Mouse (Mus musculus) myocyte (in vitro differentiated cells): ENCODE data around the gene Lsm4.

ENCODE experiments used
- CEBPB ChIP-seq: IDR thresholded peaks from 2 replicates; pipeline ENCODE4 v1.6.1; 2011; ENCODE audit warnings: mild to moderate bottlenecking, moderate library complexity; ENCODE audit not compliant: poor library complexity, insufficient read depth, severe bottlenecking
- POLR2A ChIP-seq: IDR thresholded peaks from one replicate; pipeline ENCODE4 v1.6.1; 2011; ENCODE audit warnings: low read depth, mild to moderate bottlenecking, control low read depth, moderate library complexity; ENCODE audit not compliant: insufficient read length
- TCF12 ChIP-seq: IDR thresholded peaks from one replicate; pipeline ENCODE4 v1.6.1; 2011; ENCODE audit warnings: mild to moderate bottlenecking, control low read depth; ENCODE audit not compliant: poor library complexity, insufficient read depth, severe bottlenecking

DNA sequence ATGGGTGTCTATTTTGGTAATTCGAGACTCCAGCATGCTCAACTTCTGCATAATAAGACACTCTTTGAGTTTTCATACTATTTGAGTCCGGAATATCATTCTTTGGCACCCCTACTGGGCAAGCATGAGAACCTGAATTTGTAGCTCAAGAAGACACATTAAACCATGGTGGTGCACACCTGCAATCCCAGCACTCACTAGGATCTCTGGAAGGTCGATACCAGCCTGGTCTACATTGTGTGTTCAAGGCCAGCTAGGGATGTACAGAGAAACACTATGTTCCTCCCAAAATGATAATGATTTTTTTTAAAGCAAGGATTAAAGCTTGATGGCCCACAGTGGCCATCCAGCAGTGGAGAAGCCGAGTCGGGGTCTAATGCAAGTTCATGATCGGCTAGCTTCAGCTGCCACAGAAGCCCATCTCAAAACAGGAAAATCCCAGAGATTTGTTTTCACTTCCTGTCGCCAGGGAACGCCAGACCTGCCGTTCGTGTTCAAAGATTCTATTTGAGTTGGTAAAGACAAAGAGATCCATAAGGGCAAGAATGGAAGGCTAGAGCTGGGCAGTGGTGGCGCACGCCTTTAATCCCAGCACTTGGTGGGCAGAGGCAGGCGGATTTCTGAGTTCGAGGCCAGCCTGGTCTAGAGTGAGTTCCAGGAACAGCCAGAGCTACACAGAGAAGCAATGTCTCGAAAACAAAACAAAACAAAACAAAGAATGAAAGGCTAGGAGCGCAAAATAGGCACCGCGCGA, 546 bp upstream of the Lsm4 start:
- TF ChIP-seq TCF12 (no peak), POLR2A (no peak), CEBPB (no peak)
